Mouse (Mus musculus): Measurements from ENCODE around the gene Hid1.

DNA sequence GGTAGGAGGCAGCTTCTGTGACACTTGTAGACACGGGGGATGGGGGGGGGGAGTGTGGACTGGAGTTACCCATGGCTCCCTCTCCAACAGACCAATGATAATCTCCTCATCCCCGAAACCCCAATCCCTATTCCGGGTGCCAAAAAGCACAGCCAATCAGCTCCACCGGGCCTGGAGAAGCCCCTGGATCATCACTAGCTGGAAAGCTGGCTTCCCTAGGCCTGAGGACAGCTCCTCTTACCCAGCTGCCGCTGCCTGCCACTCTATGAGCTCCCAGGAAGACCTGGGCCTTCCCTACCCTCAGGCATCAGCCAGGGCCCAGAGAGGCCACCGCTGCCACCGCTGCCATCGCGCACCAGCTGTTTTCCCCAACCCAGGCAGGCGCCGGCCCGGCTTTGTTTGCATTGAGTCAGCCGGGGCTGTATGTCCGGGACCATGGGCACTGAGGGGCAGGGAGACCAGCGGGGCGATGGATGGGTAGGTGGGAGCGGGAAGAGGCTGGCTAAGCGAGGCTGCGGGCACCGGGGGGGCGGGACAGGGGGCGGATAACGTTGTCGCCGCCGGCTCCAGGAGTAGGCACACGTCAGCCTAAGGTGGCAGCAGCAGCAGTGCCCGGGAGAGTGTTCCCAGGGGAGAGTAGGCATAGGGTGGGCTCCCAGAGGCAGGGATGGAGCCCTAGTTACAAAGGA is 706 bp downstream of the Hid1 start:
- no peak for TF ChIP-seq CTCF (IDR thresholded peaks at IDR 0.05; ENCODE audit: borderline replicate concordance, extremely low read depth, insufficient read depth, insufficient read length)
- TF ChIP-seq POLR2A (IDR thresholded peaks at IDR 0.05; ENCODE audit: borderline replicate concordance, extremely low read depth, insufficient read depth, insufficient read length, poor library complexity, severe bottlenecking) = no peak
